Mouse (Mus musculus) heart, postnatal 36 days (tissue): ENCODE results near the gene Ing3. TPM values are rescaled to one million over a fixed set of nuclear protein-coding genes. Genes with fewer than 3 reads are reported as not detected.

Source experiments
- DNase-seq, 2 experiments: peaks; one replicate each; pipeline ENCODE4 v3.0.0; 2021 to 2022
- intact Hi-C: fragments of 180-260 bp; cut with DNase I; formaldehyde crosslinking; loops from one replicate; pipeline ENCODE4 v1.15.1; 2025
- total RNA-seq, 2 experiments: library from RNA; stranded (reverse); gene quantifications; 2 replicates each; pipeline ENCODE4 v1.2.3; 2021

The Ing3 gene
- total RNA-seq, 2 experiments from 2014 or later, result 14.1 to 14.4 TPM

GRCm38 (mm10) chr6:21990181-21991135, 41.1 kb downstream of the Ing3 start:
- intact Hi-C loops, result no loop called here
- DNase-seq, result peak; percentile 38 to 53

DNA sequence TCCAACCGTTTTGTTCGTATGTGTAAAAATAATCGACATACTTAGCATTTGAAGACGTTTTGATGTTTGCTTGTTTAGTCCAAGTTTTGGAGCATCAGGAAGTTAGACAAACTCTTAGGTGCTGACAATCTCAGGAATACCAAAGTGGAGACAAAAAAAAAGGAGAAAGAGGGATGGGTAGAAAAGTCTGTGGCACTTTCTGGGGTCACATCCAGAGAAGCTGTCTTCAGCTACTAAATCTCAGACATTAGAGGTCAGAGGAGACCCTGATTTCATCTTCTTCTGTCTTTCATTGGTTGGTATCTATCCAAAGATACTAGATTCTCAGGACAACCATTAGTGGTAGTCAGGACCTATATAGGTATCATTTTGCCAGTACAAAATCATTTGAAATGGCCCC, 41.8 kb downstream of the Ing3 start:
- intact Hi-C loops, result no loop called here
- no peak for DNase-seq

- DNase-seq, result no peak
- intact Hi-C loops, result no loop called here
Observed at GRCm38 (mm10) chr6:21993070-21993469, 43.7 kb downstream of the Ing3 start.

DNA sequence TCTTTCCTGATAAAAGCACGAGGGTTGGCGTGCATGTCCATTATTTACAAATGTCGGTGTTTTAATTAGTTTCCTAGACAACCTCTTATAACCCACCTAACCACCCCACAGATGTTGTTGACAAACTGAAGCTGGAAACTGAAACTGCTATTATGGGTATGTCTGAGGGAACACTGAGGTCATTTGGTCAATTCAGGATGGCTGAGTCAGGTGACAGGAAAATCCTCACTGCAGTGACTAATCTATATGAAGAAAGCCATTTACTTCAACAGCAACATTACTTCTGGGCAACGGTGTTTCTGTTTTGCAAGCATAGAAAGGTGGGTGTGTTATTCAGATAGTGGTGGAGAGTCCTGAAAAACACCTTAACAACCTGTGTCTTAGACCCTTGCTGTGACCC, 48.8 kb downstream of the Ing3 start:
- no peak for DNase-seq
- intact Hi-C loops, result no loop called here

DNA sequence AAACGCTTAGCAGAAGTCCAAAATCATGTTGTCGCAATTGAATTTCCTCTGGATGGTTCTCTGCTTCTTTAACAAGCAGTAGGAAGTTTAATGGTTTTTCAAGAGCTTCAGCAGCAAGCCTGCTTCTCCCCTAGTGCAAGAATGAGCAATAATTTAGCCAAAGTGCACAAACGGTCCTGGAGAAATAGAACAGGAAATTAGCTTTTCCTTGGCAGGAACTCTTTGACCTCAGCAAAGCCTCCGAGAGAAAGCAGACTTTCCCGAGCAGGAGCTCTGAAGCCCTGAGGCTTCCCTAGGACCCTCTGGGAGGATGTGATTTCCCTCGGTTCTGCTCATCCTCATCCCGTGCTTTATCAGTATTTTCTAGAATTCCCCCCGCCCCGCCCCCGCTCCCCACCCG, 49.7 kb downstream of the Ing3 start:
- DNase-seq, result peak in 1 of 2 experiments; percentile 39
- intact Hi-C loops, result no loop called here

DNA sequence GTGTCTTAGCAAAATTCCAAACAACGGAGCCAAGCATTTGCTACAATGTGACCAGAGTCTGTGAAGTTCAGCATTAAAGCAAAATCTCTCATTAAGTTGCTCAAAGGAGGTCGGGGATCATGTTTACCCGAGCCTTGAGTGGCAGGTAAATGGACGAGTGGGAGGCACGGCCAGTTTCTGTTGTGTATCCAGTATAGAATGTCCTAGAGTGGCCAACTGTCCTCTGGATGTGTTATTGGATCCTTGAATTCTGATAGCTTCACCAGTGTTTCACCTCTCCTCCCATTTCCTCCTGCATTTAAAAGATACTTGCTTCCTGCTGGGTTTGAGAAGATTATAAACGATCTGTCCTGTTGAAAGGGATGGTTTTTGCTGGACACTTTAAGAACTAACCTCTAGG, 50.7 kb downstream of the Ing3 start:
- intact Hi-C loops, result loop anchor here (2.0 kb wide), 2 partner anchors 13 to 45 kb away; no protein-coding TSS in a partner anchor
- DNase-seq, result no peak

DNA sequence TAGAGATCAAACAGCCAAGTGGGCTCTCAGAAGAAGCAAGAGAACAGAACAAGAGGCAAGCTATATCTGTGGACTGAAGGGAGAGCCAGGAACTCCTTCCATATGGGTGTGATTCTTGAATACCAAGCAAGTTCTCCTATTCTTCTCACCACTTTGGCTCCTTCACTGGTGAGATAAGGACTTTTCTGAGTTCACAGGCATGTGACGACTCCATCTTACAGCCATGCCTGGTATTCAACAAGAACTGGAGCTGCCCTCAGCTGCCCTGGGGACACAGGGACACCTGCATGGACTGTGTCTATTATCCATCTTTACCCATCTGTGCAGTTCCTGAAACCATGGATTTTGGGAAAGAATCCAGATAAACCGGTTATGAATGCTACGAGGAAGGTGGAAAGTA, 51.5 kb downstream of the Ing3 start:
- DNase-seq, result no peak
- intact Hi-C loops, result loop anchor here (2.0 kb wide), 2 partner anchors 14 to 44 kb away; no protein-coding TSS in a partner anchor

GRCm38 (mm10) chr6:22001284-22001916, 52.0 kb downstream of the Ing3 start:
- DNase-seq, result peak; percentile 74 to 77
- intact Hi-C loops, result loop anchor here (2.0 kb wide), 2 partner anchors 15 to 43 kb away; no protein-coding TSS in a partner anchor

GRCm38 (mm10) chr6:22002521-22003199, 53.3 kb downstream of the Ing3 start:
- intact Hi-C loops, result no loop called here
- DNase-seq, result peak in 1 of 2 experiments; percentile 49

DNA sequence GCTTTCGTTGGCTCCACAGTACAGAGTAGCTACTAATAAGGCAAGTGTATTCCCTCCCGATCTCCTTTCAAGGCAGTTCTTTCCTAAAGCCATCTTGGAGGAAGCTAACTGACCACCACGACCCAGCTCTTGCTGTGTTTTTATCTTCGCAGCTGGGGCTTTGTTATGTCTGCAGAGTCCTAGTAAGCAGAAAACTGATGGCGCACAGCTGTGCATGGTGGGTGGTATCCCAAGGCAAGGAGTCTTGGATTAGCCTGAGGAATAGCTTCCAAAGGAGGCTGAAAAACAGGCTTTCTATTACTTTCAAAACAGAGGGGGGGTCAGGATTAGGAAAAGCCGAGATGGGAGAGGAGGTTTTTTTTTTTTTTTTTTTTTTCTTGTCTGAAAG, 53.8 kb downstream of the Ing3 start:
- peak in 1 of 2 experiments; percentile 56 for DNase-seq

DNA sequence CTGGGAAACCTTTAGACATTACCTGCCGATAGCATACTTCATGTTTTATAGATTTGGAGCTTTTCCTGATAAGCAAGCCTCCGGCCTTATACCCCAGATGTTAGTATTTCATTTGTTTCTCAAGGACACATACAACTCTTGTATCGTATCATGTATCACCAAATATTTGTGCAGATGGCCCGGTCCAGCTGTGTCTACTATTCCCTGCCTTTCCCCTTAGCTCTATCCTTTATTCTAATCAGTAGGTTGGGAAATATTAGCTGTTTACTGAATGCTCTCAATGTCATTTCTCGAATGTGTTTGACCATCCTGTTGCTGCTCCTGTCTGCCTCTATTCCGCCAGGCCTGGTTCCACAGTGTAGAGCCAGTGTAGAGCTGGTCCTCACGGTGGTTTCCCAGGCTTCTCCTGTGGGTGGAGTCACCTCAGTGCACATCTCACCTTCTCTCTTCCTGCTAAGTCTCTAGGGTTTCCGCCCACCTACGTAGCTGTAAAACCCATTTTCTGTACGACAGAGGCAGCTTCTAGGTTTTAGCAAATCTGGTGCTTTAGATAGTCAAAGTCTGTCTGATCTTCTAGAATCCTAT, 54.7 kb downstream of the Ing3 start:
- intact Hi-C loops, result no loop called here
- DNase-seq, result no peak

More for the DNA sequence above, 53.8 kb downstream of the Ing3 start:
- intact Hi-C loops, result no loop called here

DNA sequence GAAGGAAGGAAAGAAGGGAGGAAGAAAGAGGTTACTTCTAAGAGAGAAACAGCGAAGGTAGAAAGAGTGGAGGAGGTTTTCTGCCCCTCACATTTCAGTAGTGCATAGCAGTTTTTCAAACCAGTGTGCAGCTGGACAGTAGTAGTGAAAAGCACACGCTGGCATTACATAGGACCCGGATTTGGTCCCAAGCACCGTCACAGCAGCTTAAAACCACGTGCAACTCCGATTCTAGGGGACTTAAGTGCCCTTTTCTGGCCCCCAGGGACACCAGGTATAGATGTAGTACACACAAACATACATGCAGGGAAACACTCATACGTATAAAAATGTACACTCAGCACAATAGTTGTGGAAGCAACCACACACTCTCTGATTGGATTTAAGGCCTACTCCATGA, 59.0 kb downstream of the Ing3 start:
- intact Hi-C loops, result no loop called here
- no peak for DNase-seq

- intact Hi-C loops, result no loop called here
- DNase-seq, result no peak
Observed at GRCm38 (mm10) chr6:22010258-22010657, 60.9 kb downstream of the Ing3 start.

GRCm38 (mm10) chr6:22010761-22011281, 61.5 kb downstream of the Ing3 start:
- intact Hi-C loops, result no loop called here
- DNase-seq, result no peak

GRCm38 (mm10) chr6:22011546-22011945, 62.2 kb downstream of the Ing3 start:
- intact Hi-C loops, result no loop called here
- no peak for DNase-seq

DNA sequence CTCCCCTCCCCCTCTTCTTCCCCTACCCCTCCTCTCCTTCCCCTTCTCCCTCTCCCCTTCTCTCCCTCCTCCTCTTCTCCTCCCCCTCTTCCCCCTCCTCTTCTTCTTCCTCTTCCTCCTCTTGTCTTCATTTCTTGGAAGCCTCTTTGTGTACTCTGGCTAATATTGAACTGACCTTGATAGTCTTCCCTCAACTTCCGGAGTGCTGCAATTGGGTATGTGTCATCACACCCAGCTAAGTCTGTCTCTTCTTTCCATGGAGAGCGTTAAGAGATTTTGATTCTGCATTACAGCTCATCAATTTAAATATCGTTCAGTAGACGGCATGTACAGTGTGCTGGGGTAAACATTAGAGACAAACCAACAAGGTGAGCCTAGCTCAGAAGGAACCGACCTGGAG, 62.7 kb downstream of the Ing3 start:
- DNase-seq, result no peak
- intact Hi-C loops, result no loop called here

- intact Hi-C loops, result no loop called here
- DNase-seq, result no peak
Observed at GRCm38 (mm10) chr6:22012501-22012900, 63.1 kb downstream of the Ing3 start.

DNA sequence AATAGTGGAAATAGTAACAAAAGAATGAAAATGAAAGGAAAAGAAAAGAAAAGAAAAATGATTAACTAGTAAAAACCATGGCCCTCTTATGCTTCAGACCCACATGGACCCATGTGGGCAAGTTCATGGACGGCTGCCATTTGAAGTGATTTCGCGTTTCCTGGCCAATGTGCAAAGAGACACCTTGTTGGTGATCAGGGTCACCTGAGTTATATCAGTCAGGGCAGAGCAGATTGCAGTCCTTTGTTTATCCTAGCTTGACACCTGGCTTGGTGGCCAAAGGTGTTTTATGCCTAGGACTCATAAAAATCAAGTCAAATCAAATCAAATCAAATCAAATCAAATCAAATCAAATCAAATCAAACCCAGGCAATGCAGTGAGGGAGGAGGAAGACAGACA, 64.0 kb downstream of the Ing3 start:
- intact Hi-C loops, result no loop called here
- DNase-seq, result no peak

GRCm38 (mm10) chr6:22014291-22014911, 65.0 kb downstream of the Ing3 start:
- intact Hi-C loops, result no loop called here
- no peak for DNase-seq

GRCm38 (mm10) chr6:22017631-22018030, 68.3 kb downstream of the Ing3 start:
- intact Hi-C loops, result loop anchor here (2.0 kb wide), 2 partner anchors 31 to 67 kb away; no protein-coding TSS in a partner anchor
- no peak for DNase-seq
